Mouse (Mus musculus): ENCODE measurements at regions not wholly inside any gene's neighbourhood (a gene's known extent, or its start where the extent isn't known, plus 50 kb on each side); places are given as distances from the start of the nearest gene placed in this dataset.

DNA sequence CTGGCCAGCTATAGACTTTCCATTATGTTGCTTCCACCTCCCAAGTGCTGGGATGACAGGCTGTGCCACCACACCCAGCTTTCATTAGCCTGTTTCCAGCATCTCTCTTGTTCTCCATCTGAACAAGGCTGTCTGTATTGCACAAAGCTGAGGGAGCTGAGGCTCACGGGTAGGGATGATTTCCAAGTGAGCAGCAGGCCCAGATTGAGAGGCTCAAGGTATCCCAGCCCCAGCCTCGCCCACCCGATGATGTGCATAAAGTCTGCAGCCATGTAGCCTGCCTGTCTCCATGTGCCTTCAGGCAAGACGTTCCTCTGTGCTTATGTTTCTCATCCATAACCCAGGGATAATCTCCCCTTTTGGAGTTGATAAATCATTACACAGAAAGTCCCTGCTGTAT, 57.5 kb upstream of the Gsc start:
- Histone ChIP-seq H3K27me3 (ENCODE audit: insufficient read depth, low read length) (no peaks in the 10 kb centered on the region), H3K4me3 (ENCODE audit: low read depth, low read length) (no peak overlapping the region), H3K9me3 (ENCODE audit: low read length) (no peaks in the 10 kb centered on the region), H3K4me1 (ENCODE audit: insufficient read depth) (no peaks in the 10 kb centered on the region), H3K4me2 (ENCODE audit: low read depth, low read length) (no peak overlapping the region), H3K36me3 (replicated peaks; ENCODE audit: insufficient read depth, low read length) (no peaks in the 10 kb centered on the region), H3K9ac (replicated peaks) (no peak overlapping the region), H3K27ac (ENCODE audit: low read depth) (no peak overlapping the region)
- ATAC-seq (no peak), DNase-seq (no peak)
- 68% methylated on average over 4 of the region's 4 CpGs for WGBS (ENCODE audit: insufficient replicate concordance)
- no peak for TF ChIP-seq EP300 (IDR thresholded peaks at IDR 0.05; ENCODE audit: low read depth)
- no peak for TF ChIP-seq CTCF (IDR thresholded peaks at IDR 0.05; ENCODE audit: low read depth)

All from liver, postnatal 0 days (tissue).